Mouse (Mus musculus): ENCODE results near the gene Slc16a10.
"Not testable (repeated sequence)": the region's sequence is repeated elsewhere in the genome, so short reads cannot be mapped to it uniquely, and the experiment has no call there.

The Slc16a10 gene

DNA sequence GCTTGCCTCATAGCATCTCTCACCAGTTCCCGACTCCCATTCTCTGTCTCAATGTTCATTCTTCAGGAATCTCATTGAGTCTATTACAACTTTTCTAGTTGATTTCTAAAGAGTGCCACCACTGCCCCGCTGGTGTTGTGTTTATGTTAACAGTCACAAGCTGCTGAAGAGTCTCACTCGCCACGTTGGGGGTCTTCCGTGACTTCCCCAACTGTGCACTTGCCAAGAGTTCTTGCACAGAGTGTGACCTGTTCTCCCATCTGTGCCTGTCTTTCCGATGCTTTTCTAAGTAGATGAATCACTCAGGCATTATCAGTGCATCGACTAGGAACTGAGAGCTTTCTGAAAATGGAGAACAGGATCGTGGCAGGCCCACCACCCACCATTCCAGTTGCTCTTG, 114.0 kb downstream of the Slc16a10 start:
- no peak for DNase-seq (ENCODE audit: low read depth, low spot score)

DNA sequence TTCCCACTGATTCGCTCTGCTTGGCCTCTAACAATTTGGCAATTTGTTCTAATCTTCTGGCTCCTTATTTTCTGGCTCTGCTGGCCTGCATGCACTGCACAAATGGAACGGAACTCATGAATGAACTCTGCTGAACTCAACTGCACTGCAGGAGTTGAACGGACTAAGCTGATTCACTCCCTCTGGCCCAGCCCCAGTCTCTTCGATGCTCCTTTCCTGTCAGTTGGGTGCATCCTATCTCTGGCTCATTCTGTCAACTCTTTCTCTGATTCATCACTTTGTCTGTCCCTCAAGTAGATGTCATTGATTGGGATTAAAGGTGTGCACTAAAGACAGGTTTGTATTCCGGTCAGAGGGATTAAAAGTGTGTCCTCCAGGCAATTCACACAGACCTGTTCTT, 115.5 kb downstream of the Slc16a10 start:
- no peak for DNase-seq (ENCODE audit: low read depth, low spot score)

DNA sequence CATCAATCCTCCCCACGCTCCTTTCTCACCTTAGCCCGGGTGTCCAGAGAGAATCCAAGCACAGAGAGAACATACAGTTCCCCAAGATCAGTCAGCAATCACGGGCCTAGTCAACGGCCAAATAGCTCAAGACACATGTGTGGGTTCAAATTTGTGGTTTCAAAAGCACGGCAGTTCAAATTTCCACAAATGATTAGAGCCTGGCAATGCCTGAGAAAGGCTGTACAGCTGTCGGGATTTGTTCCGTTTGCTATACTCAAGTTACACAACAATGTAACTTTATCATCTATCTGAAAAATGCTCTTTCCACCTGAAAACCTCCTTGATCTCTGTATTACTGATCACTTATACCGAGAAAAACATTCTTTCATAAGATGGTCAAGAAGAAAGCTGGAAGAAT, 116.5 kb downstream of the Slc16a10 start:
- no peak for DNase-seq (ENCODE audit: low read depth, low spot score)

DNA sequence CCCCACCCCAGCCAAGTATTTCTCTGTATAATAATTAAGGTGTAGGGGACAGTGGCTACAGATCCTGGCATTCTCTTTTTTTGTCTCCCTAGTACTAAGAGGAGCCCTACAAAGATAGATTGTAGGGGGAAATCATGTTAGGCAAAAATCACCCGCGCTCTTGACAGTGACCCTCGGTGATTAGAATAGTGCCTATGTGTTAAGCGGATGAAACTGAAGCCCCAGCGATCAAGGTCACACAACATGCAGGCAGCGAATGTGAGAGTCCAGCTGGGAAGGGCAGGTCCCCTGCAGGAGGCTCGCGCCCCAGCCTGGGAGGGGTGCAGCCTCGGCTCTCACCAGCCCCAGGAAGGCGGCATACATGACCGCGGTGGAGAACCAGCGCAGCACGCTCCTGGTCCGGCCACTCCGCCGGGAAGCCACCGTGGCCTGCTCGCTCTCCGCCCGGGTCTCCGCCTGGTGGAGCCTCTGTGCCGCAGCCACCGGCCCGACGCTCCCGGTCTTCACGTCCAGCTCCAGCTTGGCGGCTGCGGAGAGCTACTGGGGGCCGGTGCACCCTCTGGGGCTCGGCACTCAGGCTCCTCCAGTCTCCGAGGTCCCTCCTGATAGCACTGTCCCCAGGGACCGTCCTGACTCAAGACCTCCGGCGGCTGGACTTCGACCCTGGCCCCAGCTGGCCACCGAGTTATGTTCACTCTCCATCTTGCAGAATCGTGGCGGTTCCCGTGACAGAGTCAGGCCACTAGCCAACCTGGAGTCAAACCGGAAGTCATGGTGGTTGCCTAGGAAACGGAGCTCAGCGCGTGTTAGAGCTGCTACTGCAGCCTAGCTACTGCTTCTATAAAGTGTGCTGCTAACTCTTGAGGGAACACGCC, 117.3 kb downstream of the Slc16a10 start, which contains the start of gene Mfsd4b1:
Gene Mfsd4b1, minus strand, starts transcription at position 715 of the 875 bp plus-strand sequence.
- DNase-seq (ENCODE audit: low read depth, low spot score) = no peak

DNA sequence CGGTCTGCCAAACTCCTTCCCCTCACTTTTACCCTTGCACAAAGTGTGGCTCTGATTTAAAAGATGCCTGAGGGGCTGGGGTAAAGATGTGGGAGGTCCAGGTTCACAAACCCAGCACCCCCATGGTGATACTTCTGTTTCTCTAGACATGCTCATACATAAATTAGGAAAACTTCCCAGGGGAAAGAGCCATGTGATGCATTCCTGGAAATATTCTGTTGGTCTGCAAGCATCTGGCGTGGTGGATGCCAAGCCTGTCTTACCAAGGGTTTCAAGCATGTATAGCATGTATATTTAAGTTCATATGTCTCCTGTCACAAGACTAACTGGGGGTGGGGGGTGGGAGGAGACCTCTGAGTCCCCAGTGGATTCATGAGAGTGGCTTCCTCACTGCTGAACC, 121.7 kb downstream of the Slc16a10 start:
- DNase-seq (ENCODE audit: low read depth, low spot score) = no peak

DNA sequence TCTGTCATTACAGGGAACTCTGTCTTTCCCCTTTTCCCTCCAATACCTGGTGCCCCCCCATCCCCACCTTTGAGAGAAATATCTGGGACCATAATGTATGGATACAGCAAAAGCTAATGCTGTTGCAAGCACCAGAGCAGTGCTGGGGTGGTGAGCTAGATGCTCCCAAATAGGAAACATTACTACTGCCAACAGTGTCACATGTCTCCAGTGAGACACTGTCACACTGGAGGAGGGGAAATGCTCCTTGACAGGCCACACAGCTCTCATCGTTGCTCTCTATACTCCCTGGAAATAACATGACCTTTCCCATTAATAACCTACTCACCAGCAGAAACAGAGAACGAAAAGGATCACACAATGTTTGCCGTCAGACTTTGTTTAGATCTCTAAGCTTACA, 122.6 kb downstream of the Slc16a10 start:
- no peak for DNase-seq (ENCODE audit: low read depth, low spot score)

DNA sequence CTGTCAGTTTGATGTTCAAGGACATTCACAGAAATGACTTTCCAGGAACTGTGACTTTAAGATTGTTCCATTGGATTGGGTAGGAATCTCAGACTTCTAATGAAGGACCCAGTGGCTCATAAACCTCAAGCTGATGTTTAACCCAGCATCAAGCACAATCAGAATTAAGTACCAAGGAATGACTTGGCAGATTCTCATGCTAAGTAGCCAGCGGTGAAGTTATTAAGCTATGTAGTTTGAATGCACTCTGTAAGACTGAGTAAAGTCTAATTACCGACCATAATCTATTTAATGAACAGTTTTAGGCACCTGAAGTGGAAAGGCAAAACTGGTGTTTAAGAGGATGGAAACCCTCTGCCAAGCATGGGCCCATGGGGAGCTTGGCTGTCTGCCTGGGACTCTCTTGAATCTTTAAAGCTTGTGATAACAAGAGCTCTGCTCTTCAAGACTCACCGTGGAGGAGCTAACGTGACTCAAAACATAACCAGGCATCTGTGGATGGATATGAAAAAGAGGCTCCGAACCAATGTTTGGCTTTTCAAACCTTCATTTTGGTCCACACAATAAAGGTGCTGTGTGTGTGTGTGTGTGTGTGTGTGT, 123.7 kb downstream of the Slc16a10 start:
- no peak for DNase-seq (ENCODE audit: low read depth, low spot score)

DNA sequence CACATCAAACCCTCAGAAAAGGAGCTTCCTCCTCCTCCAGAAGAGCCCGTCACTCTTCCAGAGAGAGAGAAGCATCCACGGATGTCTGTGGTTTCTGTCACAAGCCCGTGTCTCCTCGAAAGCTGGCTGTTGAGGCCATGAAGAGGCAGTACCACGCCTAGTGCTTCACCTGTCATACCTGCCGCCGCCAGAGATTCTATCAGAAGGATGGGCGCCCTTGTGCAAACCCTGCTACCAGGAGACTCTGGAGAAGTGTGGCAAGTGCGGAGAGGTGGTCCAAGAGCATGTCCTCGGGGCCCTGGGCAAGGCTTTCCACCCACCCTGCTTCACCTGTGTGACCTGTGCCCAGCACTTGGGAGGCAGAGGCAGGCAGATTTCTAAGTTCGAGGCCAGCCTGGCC, 132.5 kb downstream of the Slc16a10 start:
- DNase-seq (ENCODE audit: low read depth, low spot score) = no peak

DNA sequence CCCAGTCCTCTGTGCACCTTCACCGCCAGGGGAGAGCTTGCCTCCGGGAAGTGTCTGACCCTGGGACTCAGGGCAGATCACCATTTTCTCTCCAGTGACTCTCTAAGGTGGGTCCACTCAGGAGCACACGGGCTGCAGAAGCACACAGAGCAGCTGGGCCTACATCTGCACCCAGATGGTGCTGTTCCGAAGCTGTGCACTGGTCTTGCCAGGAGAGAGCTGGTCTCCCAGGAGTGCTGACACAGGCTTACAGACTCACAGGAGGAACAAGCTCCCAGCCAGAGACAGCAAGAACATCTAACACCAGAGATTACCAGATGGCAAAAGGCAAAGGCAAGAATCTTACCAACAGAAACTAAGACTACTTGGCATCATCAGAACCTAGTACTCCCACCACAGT, 133.2 kb downstream of the Slc16a10 start:
- DNase-seq (ENCODE audit: low read depth, low spot score) = not testable (repeated sequence)

DNA sequence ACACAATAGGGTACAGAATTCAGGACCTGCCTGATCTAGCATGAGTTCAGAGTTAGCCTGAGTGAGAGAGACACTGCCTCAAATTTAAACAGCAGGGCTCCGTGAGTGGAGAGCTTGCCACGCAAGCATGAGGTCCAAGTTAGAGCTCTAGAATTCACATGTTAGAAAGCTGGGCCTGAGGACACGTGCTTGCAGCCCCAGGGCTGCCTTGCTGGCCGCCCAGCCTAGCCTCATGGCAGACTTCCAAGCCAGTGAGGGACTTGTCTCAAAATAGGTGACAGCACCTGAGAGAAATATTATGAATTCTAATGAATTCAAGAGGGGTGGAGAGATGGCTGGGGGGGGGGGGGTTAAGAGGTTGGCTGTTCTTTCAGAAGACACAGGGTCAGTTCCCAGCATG, 134.1 kb downstream of the Slc16a10 start:
- no peak for DNase-seq (ENCODE audit: low read depth, low spot score)

DNA sequence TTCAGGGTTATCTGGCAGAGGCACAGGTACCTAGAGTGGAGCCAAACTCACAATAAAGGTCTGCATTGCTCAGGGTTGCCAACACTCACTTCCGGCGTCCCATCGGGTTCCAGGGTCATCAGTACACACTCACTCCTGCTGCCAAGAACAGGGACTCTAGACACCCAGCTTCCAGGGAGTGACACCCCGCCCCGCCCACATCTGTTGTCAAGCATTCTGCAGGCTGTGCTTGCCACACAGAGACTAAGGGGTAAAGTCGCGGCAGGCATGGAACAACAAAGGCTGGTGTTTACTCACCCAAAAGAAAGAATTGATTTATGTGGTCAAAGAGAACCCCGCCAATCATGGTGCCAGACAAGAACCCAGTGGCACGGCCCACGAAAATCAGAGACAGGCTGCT, 135.1 kb downstream of the Slc16a10 start:
- no peak for DNase-seq (ENCODE audit: low read depth, low spot score)

DNA sequence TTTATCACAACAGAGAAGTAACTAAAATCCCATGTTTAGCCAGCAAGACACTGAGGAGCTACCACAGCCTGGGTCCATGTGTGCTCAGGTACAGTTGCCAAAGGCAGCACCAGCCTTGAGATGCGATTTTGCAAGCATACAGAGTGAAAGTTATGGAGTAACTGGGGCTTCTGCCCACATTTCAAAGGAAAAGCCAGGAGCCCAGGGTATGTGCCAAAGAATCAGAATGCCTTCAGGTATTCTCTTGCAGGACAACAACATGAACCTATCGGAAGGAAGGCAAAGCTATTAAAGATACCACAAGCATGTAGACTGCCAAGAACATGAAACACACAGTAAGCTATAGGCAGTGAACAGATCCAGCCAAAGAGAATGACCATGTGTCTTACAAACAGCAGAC, 141.3 kb downstream of the Slc16a10 start:
- no peak for DNase-seq (ENCODE audit: low read depth, low spot score)

DNA sequence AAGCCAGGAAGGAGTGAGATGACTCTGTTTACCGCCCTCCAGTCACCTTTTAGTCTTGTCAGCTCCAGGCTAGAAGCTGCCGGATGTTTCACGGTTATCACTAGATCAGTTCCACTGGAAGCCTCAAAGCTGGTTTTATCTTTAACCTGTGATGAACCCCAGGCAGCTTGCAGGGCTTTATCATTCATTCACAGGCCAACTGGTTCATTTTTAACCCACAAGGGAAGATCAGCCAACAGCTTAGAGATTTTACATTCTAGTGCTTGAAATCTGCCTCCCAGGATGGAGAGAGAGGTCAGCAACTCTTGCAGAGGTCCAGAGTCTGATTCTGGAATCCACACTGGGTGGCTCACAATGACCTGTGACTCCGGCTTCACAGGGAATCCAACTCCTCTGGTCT, 150.9 kb downstream of the Slc16a10 start:
- no peak for DNase-seq (ENCODE audit: low read depth, low spot score)

DNA sequence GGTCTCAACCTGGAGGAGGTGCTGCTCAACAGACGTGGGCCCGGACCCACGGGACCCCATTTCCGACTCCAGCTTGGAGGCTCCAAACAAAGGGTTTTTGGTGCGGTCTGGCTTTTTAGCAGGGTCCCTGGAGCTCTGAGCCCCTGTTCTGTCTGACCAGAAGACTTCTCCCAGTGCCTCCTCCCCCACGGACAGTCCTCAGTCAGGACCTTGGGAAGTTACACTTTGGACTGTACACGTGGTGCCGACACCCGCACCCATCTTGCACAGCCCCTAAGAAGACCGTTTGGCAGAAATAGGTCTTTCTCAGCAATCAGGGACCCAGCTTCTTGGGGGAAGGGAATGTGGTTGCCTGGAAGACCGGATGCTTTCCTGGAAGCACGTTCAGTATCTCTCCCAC, 155.6 kb downstream of the Slc16a10 start, which contains the start of gene Mfsd4b5:
Gene Mfsd4b5, minus strand, starts transcription at position 181 of the 400 bp plus-strand sequence.
- no peak for DNase-seq (ENCODE audit: low read depth, low spot score)

Data from c-Kit-negative CD71-positive TER-119-positive erythroid progenitor cells, embryonic 14.5 days (primary cell).